Mouse (Mus musculus) kidney, adult 9 months (tissue): ENCODE results near the gene Col4a2.

Experiments
- DNase-seq: peaks from one replicate; pipeline ENCODE4 v3.0.0; 2022

Gene Col4a2

DNA sequence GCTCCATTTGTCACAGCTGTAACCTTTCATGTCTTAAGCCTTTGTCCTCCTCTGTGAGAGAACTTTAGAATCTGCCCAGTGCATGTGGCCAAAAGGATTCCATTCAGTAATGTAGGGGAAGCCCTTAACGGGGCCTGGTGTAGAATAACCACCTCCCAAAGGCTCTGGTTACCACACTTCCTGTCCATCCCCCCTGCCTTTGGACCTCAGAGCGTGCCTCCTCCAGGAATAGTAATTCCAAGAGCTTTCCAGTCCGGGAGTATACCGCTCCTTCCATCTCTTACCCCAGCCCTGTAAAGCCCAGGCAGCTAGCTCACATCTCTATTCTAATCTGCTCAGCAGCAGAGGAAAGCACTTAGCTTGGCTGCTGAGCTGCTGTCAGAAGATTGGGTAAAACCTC lies 14.7 kb downstream of the Col4a2 start:
- DNase-seq, result no peak

DNA sequence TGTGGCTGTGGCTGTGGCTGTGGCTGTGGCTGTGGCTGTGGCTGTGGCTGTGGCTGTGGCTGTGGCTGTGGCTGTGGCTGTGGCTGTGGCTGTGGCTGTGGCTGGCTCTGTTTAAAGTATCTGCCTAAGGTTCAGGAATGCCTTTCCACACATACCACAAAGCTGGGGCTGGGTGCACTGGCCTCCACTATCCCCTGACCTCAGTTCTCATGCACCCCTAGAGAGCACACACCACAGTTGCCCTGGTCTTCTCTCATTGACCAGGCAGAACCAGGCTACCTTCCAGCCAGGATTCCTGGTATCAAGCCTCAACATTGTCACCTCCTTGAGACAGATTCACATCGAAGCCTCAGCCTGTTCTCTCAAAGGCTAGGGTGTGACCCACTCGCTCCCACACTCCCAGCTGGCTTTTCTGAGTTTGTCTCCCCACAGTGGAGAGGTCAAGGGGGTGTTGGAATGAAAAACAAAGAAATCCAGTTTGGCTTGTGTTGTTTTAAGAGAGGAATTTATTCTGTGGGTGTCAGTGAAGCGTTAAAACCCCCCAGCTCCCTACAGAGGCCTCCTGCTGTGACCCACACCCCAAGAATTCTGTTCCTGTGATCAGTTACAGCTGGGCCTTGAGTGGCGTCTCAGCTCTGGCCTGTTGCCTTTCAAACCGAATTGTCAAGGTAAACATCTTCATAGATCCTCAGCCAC lies 15.3 kb downstream of the Col4a2 start:
- no peak for DNase-seq

GRCm38 (mm10) chr8:11331561-11331960 lies 19.0 kb downstream of the Col4a2 start:
- DNase-seq, result peak; percentile 52

- DNase-seq, result peak; percentile 54
Observed at GRCm38 (mm10) chr8:11333746-11334145, 21.1 kb downstream of the Col4a2 start.

- DNase-seq, result no peak
Observed at GRCm38 (mm10) chr8:11334493-11334892, 21.9 kb downstream of the Col4a2 start.

GRCm38 (mm10) chr8:11335238-11335637 lies 22.6 kb downstream of the Col4a2 start:
- no peak for DNase-seq

- DNase-seq, result no peak
Observed at GRCm38 (mm10) chr8:11336346-11336745, 23.7 kb downstream of the Col4a2 start.

GRCm38 (mm10) chr8:11337642-11338041 lies 25.0 kb downstream of the Col4a2 start:
- DNase-seq, result no peak

GRCm38 (mm10) chr8:11338507-11338906 lies 25.9 kb downstream of the Col4a2 start:
- DNase-seq, result no peak

GRCm38 (mm10) chr8:11340310-11341110 lies 27.9 kb downstream of the Col4a2 start:
- DNase-seq, result peak; percentile 62

GRCm38 (mm10) chr8:11341111-11341566 lies 28.5 kb downstream of the Col4a2 start:
- no peak for DNase-seq

GRCm38 (mm10) chr8:11344459-11344858 lies 31.9 kb downstream of the Col4a2 start:
- peak; percentile 67 for DNase-seq

- peak; percentile 67 for DNase-seq
Observed at GRCm38 (mm10) chr8:11346225-11346624, 33.6 kb downstream of the Col4a2 start.

DNA sequence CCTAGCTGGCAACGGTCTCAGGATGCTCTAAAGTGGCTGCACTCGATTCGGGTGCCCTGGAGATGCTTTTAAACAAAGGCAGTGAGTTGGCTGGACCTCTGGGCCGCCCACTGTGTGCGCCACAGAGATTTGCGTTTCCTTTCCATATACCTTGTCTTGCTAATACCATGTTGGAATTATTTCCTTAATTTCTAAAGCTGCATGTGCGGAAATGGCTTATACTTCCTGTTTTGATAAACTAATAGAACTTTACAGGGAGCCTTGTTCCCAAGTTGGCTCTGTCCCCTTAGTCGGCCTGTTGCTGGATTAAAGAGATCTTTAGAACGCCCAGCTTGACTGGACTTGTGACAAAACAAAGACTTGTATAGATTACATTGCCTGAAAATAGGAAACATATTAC lies 35.1 kb downstream of the Col4a2 start:
- no peak for DNase-seq

GRCm38 (mm10) chr8:11348622-11349021 lies 36.0 kb downstream of the Col4a2 start:
- DNase-seq, result no peak

GRCm38 (mm10) chr8:11351355-11351754 lies 38.8 kb downstream of the Col4a2 start:
- no peak for DNase-seq

- no peak for DNase-seq
Observed at GRCm38 (mm10) chr8:11352514-11352913, 39.9 kb downstream of the Col4a2 start.

DNA sequence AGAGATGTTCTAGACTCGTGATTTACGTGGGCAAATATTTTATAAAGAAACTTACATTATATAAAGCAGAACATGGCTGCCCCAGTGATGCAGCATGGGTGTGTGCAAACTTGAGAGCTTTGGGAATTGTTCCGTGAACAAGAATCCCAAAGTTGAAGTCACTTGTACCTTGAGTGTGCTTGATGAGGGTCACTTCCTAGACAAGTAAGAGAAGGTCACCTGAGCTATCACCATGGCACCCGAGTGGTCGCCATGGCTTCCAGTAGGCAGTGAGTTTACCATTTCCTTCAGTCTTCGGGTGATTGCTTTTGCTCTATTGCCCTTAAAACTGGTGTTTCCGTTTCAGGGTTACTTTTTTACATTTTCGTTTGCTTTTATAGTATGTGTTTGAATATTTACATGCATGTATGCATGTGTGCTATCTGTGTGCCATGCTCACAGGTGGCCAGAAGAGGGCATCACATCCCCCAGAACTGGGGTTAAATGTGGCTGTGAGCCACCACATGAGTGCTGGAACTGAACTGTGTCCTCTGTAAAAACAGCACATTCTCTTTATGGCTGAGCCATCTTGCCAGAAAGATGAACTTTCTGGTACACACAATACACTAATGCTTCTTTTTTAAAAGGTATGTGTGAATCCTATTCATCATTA lies 42.3 kb downstream of the Col4a2 start:
- DNase-seq, result no peak

DNA sequence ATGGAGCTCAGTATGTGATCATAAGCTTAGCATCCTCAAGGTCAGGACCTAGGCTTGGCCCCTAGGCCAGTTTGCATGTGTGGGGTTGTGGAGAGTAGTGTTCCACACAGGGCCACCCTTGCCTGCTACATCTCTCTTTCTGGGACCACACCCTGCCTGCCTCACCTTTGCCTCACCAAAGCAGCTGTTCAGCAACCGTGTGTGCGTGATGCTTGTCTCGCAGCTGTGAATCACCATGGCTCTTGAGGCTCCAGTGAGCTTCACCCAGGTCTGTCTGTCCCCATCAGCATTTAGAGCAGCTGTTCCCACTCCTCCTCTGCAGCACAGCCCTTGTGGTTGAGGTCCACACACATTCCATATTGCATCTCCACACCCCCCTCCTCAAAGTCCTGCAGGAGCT lies 43.3 kb downstream of the Col4a2 start:
- no peak for DNase-seq

DNA sequence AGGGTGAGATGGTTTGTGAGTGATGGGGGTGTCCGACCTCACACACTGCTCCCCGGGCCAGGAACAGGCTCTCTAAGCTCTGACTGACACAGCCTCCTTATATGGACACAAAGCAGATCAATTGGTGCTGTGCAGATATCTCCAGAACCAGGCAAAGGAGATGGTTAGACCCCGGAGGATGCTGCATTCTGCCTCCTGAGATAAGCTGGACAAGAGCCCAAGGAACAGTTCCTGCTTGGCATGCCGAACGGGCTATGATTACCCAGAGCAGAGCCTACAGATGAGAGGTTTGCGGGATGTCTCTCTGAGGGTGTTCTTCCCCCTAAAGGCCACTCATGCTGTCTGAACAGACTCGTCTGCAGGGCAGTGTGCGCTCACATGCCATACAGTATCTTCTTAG lies 44.2 kb downstream of the Col4a2 start:
- no peak for DNase-seq

GRCm38 (mm10) chr8:11357921-11358436 lies 45.4 kb downstream of the Col4a2 start:
- peak; percentile 59 for DNase-seq

- DNase-seq, result no peak
Observed at GRCm38 (mm10) chr8:11359846-11360245, 47.2 kb downstream of the Col4a2 start.

DNA sequence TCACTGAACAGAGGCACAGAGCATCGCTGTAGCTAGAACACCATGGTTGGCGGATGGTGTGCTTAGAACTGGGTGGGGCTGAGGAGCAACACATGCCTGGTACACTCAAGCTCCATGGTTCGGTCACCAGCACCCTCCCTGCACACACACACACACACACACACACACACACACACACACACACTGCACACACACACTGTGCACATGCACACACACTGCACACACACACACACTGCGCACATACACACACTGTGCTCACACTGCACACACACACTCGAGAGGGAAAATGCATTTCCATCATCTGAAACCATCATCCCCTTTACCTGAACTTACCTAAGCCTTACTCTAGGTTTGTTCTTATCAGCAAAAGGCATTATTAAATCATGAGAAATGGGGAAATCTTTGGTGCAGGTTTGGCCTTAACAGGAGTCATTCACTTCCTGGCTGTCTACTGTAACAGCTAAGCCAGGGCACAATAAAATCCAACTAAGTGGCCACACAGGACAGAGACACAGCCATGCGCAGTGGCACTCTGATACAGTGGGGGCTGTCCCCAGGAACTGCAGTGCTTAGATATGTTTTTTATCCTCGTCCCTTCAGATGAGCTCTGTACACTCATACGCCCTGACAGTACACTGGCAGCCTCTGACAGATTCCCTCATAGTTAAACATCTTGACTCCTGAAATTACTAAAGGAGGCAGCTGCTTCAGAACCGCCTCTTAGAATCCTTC lies 49.1 kb downstream of the Col4a2 start:
- DNase-seq, result no peak
